Mouse (Mus musculus): ENCODE measurements around the gene Rtn3.

DNA sequence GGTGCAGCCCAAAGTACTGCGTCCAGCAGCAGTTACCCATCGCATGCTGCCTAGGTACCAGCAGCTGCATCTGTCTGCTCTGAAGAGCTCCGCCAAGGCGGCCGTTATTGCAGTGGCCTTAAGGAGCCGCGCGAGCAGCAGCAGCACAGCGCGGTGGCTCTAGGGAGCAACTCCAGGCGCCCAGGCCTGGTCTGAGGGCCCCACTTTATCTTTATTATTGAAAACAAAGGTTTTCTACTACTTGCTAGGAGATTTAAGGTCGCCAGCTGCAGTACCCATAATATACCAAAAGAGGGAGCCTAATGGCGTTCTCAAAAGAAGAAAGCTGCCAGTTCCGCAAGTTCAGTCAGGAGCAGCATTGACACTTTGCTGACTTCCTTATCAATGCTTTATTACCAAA, 41.6 kb downstream of the Rtn3 start:
- TF ChIP-seq CTCF (IDR thresholded peaks at IDR 0.05; ENCODE audit: extremely low read depth, insufficient read depth, low read length) (peak; percentile 52; the same call in 1 of the 2 replicates), POLR2A (IDR thresholded peaks at IDR 0.05; ENCODE audit: extremely low read depth, insufficient read depth, low read length) (no peak)

All from cortical plate, adult 2 months (tissue).